Mouse (Mus musculus) neural tube, embryonic 15.5 days (tissue): ENCODE data around the gene Prdm8. TPM values are rescaled to one million over a fixed set of nuclear protein-coding genes. Genes with fewer than 3 reads are reported as not detected.

Experiments
- ATAC-seq: fragments of 200-750 bp; cut with Nextera tagmentation; 2 replicates; pipeline ENCODE4 v1.8.0; 2017; ENCODE audit warnings: mild to moderate bottlenecking, moderate TSS enrichment, moderate library complexity; ENCODE audit not compliant: low FRiP score
- H3K27ac ChIP-seq: fragments of 300-500 bp; sonication (generic); replicated peaks from 2 replicates; pipeline ENCODE4 v1.5.1; 2015; ENCODE audit warnings: mild to moderate bottlenecking, inconsistent platforms
- H3K27me3 ChIP-seq: fragments of 300-500 bp; sonication (generic); replicated peaks from 2 replicates; pipeline ENCODE4 v1.6.1; 2015; ENCODE audit warnings: inconsistent platforms
- H3K36me3 ChIP-seq: fragments of 300-500 bp; sonication (generic); 2 replicates; pipeline ENCODE4 v1.6.1; 2015; ENCODE audit warnings: inconsistent platforms
- H3K4me1 ChIP-seq: fragments of 300-500 bp; sonication (generic); 2 replicates; pipeline ENCODE4 v1.6.1; 2015; ENCODE audit warnings: inconsistent platforms
- H3K4me2 ChIP-seq: fragments of 300-500 bp; sonication (generic); 2 replicates; pipeline ENCODE4 v1.6.1; 2015; ENCODE audit warnings: inconsistent platforms, mild to moderate bottlenecking, moderate library complexity
- H3K4me3 ChIP-seq: fragments of 300-500 bp; sonication (generic); replicated peaks from 2 replicates; pipeline ENCODE4 v1.5.1; 2015; ENCODE audit warnings: mild to moderate bottlenecking, inconsistent platforms
- H3K9ac ChIP-seq: fragments of 300-500 bp; sonication (generic); replicated peaks from 2 replicates; pipeline ENCODE4 v1.6.1; 2015; ENCODE audit warnings: mild to moderate bottlenecking, inconsistent platforms
- H3K9me3 ChIP-seq: fragments of 300-500 bp; sonication (generic); replicated peaks from 2 replicates; pipeline ENCODE4 v1.6.1; 2016; ENCODE audit warnings: inconsistent platforms
- WGBS: fragments of 180-500 bp; shearing (Covaris S2); methylation state at CpG from one replicate; pipeline ENCODE4 v1.1.7; 2015; ENCODE audit warnings: mixed read lengths; 5-methylcytosine and 5-hydroxymethylcytosine counted together
- polyA plus RNA-seq: library from polyadenylated mRNA; unstranded; fragments of >200 nt; fragmentation: Nextera tagmentation; extraction: Ambion mirVana; gene quantifications from 2 replicates; pipeline ENCODE4 v1.2.1, GENCODE M21; 2015

Prdm8 gene
- polyA plus RNA-seq, 1 experiment from 2014 or later, result 3.9 TPM

DNA sequence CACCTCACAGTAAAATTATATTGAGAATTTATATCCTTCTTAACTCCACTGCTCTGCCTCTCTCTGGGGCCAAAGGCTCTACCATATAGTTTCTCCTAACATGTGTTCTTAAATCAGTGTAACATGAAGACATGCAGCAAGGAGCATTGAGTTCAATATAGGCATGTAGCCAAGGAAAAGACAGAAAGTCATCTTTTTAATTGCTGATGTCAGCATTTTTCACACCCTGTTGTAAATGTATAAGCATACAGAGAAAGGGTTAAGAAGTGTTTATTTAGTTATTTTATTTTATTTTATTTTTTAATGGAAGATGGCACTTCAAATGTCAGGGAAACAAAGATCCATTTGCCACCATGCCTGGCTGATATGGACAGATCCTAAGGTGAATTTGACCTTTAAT, 6.7 kb downstream of the Prdm8 start:
- Histone ChIP-seq H3K9me3 (no peaks in the 10 kb centered on the region), H3K27me3 (peaks cover 60% of the 10 kb centered on the region), H3K4me3 (no peak overlapping the region), H3K9ac (no peak overlapping the region), H3K4me2 (no peak overlapping the region), H3K4me1 (peaks cover 20% of the 10 kb centered on the region), H3K36me3 (no peaks in the 10 kb centered on the region), H3K27ac (no peak overlapping the region)
- no peak for ATAC-seq

DNA sequence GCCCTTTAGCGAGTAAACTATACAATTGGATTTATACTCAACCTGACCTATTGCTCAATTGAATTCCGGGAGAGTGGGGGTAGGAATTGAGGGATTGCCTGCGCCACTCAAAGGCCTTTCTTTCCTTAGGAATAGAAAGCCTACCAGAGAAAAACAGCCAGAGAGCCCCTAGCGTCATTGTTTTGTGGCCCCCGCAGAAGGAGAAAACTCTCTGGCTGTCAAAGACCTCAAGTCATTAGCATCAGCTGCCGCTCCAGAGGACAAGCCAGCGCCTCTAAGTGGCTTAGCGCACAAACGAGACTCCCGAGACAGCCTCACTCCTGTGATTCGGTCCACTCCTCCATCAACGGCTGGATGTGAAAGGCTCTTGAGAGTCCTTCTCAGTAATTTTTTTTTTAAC, 12.6 kb downstream of the Prdm8 start:
- peak overlapping the region; percentile 82; the same call in 1 of the 2 replicates for H3K27ac ChIP-seq
- H3K4me1 ChIP-seq, result peaks cover 29% of the 10 kb centered on the region
- H3K9me3 ChIP-seq, result no peaks in the 10 kb centered on the region
- H3K36me3 ChIP-seq, result no peaks in the 10 kb centered on the region
- H3K27me3 ChIP-seq, result peaks cover 43% of the 10 kb centered on the region
- H3K9ac ChIP-seq, result no peak overlapping the region
- WGBS, result 2% methylated on average over 12 of the region's 12 CpGs
- H3K4me2 ChIP-seq, result peak overlapping the region; percentile 90
- ATAC-seq, result no peak
- H3K4me3 ChIP-seq, result peak overlapping the region; percentile 42

DNA sequence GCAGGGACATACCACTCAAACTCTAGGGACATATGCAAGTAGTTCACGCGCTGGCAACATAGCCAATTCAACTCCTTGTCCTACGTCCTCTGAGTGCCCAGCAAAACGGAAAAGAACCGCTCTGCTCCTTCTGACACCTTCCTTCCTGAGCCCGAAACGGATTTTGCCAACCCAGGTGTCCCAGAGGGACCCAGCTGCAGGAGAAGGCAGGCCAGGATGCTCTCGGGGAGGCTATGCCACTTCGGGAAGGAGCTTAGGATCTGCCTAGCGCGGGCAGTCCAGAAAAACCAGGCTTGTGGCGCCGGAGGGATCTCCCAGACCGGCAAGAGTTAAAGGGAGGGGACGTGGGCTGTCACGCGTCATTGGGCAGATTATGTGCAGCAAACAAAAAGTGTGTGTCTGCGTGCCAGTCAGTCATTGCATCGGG, 13.5 kb downstream of the Prdm8 start:
- Histone ChIP-seq H3K9ac (peak overlapping the region; percentile 52), H3K27ac (peak overlapping the region; percentile 82), H3K4me3 (peak overlapping the region; percentile 42), H3K4me1 (peaks cover 36% of the 10 kb centered on the region), H3K27me3 (peaks cover 45% of the 10 kb centered on the region), H3K36me3 (no peaks in the 10 kb centered on the region), H3K4me2 (peak overlapping the region; percentile 90), H3K9me3 (no peaks in the 10 kb centered on the region)
- ATAC-seq, result peak; percentile 77
- 0% methylated on average over 19 of the region's 19 CpGs for WGBS

DNA sequence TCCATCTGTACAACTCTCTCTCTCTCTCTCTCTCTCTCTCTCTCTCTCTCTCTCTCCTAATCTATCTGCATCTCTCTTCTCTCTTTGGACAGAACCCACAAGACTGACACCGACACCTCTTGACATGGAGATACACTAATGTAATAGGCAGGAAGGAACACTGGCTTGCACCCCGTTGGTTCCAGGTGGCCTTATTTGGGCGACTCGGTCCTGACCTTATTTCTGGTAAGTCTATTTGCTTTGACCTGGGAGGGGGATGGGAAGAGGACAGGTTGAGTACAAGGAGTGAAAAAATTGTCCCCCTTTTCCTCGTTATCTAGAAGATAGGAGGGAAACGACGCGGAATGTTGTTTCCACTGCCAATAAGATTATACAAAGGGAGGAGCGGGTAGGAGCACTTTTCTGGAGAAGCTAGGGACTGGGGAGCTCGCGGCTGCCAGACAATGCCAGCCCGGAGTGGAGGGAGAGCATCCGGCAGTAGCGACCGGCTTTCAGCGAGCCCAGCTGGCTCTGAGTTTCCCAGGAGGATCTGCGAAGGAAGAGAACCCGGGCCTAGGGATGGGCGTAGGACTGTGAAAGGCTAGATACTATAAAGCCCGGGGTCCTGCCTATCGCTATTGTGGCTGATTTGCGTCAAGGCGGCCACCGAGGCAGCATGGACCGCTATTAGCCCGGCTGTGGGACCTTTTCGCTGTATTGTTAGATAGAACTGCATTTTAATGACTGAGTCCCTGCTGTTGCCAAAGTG, 14.1 kb downstream of the Prdm8 start:
- H3K27ac ChIP-seq, result peak overlapping the region; percentile 82
- no peaks in the 10 kb centered on the region for H3K9me3 ChIP-seq
- no peaks in the 10 kb centered on the region for H3K36me3 ChIP-seq
- under 1% methylated on average over 27 of the region's 27 CpGs for WGBS
- peak; percentile 36; the same call in 1 of the 2 replicates for ATAC-seq
- H3K4me1 ChIP-seq, result peaks cover 41% of the 10 kb centered on the region
- peak overlapping the region; percentile 42 for H3K4me3 ChIP-seq
- peaks cover 48% of the 10 kb centered on the region for H3K27me3 ChIP-seq
- peak overlapping the region; percentile 52 for H3K9ac ChIP-seq
- peak overlapping the region; percentile 90 for H3K4me2 ChIP-seq

DNA sequence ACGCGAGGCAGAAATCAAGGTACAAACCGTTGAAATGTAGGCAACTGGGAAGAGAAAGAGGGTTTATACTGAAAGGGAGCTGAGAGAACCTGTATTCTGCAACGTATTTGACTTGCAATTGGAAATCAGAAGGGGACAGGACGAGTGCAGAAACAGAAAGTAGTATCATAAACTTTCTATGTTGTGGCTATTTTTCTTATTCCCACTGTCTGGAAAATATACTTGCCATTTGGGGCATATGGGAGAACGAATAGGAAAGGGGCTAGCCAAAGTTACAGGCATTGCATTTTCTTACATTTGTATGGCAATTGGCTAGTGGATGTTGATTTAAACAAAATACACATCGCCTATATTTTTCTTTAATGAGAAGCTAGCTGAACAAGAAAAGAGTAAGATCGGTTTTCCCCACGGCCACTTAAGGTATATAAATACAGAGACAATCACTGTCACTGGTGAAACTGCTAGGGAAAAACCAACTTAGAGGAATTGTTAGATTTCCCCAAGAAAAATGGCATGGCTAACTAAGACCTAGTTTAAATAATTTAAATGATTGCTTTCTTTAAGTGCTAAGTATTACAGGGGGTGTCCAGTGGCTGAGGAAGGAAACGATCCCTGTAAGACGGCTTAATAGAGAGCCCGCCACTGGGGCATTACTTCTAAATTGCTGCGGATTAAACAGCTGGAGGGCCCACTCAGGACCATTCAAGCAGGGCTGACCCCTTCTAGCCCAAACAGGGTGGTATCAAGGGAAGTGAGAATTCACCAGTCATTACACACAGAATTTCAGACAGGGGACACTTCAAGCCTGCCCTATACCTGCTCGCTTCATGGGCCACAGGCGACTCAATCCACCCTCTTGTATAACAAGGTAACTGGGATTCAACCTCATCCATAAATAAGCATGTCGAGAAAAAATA, 14.9 kb downstream of the Prdm8 start:
- Histone ChIP-seq H3K4me2 (peak overlapping the region; percentile 90), H3K27me3 (peaks cover 48% of the 10 kb centered on the region), H3K9me3 (no peaks in the 10 kb centered on the region), H3K9ac (peak overlapping the region; percentile 52), H3K4me3 (peak overlapping the region; percentile 42), H3K4me1 (peaks cover 48% of the 10 kb centered on the region), H3K27ac (peak overlapping the region; percentile 82), H3K36me3 (no peaks in the 10 kb centered on the region)
- 3% methylated on average over 16 of the region's 16 CpGs for WGBS
- no peak for ATAC-seq

DNA sequence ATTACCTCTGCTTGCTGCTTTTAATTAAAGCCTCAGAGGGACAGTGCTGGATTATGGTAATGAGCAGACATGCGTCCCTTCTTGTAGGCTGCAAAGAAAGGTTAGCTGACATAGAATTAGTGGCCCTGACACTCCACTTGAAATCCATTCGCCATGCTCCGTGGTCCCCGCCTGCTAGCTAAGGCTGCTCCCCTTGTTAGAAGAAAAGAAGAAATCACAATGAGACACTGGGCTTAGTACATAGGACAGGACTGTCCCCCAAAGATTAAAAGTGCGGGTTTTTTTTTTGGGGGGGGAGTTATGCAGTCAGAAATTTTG, 15.6 kb downstream of the Prdm8 start:
- peak overlapping the region; percentile 90 for H3K4me2 ChIP-seq
- WGBS, result 2% methylated on average over 5 of the region's 5 CpGs
- no peaks in the 10 kb centered on the region for H3K36me3 ChIP-seq
- H3K9ac ChIP-seq, result peak overlapping the region; percentile 52; the same call in 1 of the 2 replicates
- no peak for ATAC-seq
- peaks cover 51% of the 10 kb centered on the region for H3K27me3 ChIP-seq
- peak overlapping the region; percentile 42 for H3K4me3 ChIP-seq
- H3K4me1 ChIP-seq, result peaks cover 48% of the 10 kb centered on the region
- no peaks in the 10 kb centered on the region for H3K9me3 ChIP-seq
- peak overlapping the region; percentile 82; the same call in 1 of the 2 replicates for H3K27ac ChIP-seq

DNA sequence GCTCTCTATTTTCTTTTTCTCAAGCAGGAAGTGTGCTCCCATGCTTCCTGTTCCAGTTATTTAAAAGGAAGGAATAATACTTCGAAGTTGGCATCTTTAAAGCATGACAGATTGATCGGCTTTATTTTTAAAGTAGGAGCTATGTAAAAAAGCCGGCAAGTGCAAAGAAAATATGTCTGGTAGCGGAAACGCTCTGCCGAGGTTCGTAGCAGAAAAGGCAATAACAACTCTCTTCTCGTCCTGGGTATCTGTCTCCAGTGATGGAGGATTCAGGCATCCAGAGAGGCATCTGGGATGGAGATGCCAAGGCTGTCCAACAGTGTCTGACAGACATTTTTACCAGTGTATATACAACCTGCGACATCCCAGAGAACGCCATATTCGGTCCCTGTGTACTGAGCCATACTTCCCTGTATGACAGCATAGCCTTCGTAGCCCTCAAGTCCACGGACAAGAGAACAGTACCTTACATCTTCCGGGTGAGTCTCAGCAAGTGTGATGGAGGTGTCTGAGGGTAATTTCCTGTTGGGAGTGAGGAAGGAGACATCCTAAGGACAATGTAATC, 16.1 kb downstream of the Prdm8 start:
- Histone ChIP-seq H3K9ac (peak overlapping the region; percentile 52; the same call in 1 of the 2 replicates), H3K36me3 (no peaks in the 10 kb centered on the region), H3K4me3 (peak overlapping the region; percentile 42), H3K4me1 (peaks cover 48% of the 10 kb centered on the region), H3K27ac (peak overlapping the region; percentile 18; the same call in 1 of the 2 replicates), H3K27me3 (peaks cover 50% of the 10 kb centered on the region), H3K9me3 (no peaks in the 10 kb centered on the region), H3K4me2 (peak overlapping the region; percentile 90)
- WGBS, result 4% methylated on average over 14 of the region's 14 CpGs
- ATAC-seq, result no peak

DNA sequence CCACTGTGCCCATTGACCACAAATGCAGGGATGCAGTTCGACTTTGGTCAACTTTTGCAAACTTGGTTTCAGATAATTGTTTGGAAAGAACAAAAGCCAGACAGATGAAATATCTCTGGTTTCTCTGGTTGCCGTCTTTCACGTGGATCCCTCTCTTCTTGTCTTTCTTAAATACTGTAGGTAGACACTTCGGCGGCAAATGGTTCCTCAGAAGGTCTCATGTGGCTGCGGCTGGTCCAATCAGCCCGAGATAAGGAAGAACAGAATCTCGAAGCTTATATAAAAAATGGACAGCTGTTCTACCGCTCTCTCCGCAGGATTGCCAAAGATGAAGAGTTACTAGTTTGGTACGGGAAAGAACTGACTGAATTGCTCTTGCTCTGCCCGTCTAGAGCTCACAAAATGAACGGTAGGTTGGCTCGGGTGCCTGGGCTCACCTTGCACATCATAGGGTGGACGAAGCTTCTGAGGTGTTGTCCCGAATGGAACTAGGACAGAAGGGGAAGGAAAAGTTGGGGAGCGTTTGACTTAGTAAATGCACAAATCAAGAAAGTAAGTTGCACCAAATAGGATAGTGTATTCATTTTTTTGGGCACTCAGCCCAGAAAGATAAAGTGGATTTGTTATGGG, 17.4 kb downstream of the Prdm8 start:
- H3K4me2 ChIP-seq, result peak overlapping the region; percentile 90
- H3K36me3 ChIP-seq, result no peaks in the 10 kb centered on the region
- no peak overlapping the region for H3K9ac ChIP-seq
- 0 out of 2 replicates have a peak overlapping the region, but pooled peaks have one; percentile 11 for H3K27ac ChIP-seq
- no peak for ATAC-seq
- H3K4me3 ChIP-seq, result peak overlapping the region; percentile 55
- no peaks in the 10 kb centered on the region for H3K9me3 ChIP-seq
- peaks cover 52% of the 10 kb centered on the region for H3K27me3 ChIP-seq
- WGBS, result 11% methylated on average over 17 of the region's 17 CpGs
- peaks cover 52% of the 10 kb centered on the region for H3K4me1 ChIP-seq

DNA sequence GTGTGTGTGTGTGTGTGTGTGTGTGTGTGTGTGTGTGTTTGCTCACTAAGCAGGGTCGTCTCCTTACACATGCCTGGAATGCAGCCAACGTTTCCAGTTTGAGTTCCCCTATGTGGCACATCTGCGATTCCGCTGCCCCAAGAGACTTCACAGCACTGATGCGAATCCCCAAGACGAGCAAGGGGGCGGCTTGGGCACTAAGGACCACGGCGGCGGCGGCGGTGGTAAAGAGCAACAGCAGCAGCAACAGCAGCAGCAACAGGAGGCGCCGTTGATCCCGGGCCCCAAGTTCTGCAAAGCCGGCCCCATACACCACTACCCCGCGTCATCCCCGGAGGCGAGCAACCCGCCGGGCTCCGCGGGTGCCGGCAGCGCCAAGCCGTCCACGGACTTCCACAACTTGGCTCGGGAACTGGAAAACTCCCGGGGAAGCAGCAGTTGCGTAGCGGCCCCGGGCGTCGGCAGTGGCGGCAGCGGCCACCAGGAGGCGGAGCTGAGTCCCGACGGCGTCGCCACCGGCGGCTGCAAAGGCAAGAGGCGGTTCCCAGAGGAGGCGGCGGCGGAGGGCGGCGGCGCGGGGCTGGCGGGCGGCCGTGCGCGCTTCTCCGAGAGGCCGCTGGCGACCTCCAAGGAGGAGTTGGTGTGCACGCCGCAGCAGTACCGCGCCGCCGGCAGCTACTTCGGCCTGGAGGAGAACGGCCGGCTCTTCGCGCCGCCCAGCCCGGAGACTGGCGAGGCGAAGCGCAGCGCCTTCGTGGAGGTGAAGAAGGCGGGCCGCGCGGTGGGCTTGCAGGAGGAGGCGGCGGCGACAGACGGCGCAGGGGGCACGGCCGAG, 18.2 kb downstream of the Prdm8 start:
- Histone ChIP-seq H3K4me3 (peak overlapping the region; percentile 55), H3K36me3 (no peaks in the 10 kb centered on the region), H3K27me3 (peaks cover 54% of the 10 kb centered on the region), H3K9me3 (no peaks in the 10 kb centered on the region), H3K27ac (peak overlapping the region; percentile 67), H3K4me2 (peak overlapping the region; percentile 90), H3K9ac (peak overlapping the region; percentile 48), H3K4me1 (peaks cover 50% of the 10 kb centered on the region)
- ATAC-seq, result peak; percentile 70
- WGBS, result under 1% methylated on average over 77 of the region's 89 CpGs

DNA sequence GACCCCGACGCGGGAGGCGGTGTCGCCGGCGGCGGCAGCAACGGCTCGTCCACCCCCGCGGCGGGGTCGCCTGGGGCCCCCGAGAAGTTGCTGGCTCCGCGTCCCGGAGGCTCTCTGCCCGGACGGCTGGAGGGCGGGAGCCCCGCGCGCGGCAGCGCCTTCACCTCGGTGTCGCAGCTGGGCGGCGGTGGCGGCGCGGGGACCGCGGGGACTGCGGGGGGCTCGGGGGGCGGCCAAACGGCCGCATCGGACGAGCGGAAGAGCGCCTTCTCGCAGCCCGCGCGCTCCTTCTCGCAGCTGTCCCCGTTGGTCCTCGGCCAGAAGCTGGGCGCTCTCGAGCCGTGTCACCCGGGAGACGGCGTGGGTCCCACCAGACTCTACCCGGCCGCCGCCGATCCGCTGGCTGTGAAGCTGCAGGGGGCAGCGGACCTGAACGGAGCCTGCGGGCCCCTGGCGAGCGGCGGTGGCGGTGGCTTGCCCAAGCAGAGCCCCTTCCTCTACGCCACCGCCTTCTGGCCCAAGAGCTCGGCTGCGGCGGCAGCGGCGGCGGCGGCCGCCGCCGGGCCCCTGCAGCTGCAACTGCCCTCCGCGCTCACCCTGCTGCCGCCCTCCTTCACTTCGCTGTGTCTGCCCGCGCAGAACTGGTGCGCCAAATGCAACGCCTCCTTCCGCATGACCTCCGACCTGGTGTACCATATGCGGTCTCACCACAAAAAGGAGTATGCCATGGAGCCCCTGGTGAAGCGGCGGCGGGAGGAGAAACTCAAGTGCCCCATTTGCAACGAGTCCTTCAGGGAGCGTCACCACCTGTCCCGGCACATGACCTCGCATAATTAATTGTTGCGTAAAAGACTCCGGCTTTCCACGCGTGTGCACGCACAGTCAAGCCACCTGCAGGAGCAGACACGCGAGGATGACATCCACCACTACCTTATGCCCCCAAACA, 19.1 kb downstream of the Prdm8 start:
- peak overlapping the region; percentile 90 for H3K4me2 ChIP-seq
- peak overlapping the region; percentile 55 for H3K4me3 ChIP-seq
- H3K9ac ChIP-seq, result peak overlapping the region; percentile 48
- peaks cover 41% of the 10 kb centered on the region for H3K4me1 ChIP-seq
- peak overlapping the region; percentile 67 for H3K27ac ChIP-seq
- no peaks in the 10 kb centered on the region for H3K9me3 ChIP-seq
- H3K27me3 ChIP-seq, result peaks cover 60% of the 10 kb centered on the region
- peak; percentile 40 for ATAC-seq
- 1% methylated on average over 51 of the region's 106 CpGs for WGBS
- no peaks in the 10 kb centered on the region for H3K36me3 ChIP-seq
